Mouse (Mus musculus) erythroblast, embryonic 14.5 days (primary cell): ENCODE data around the gene Ctcf.

Source experiments
- GATA1 ChIP-seq: IDR thresholded peaks from 2 replicates; pipeline ENCODE4 v1.6.1; 2012; ENCODE audit warnings: low read length, inconsistent platforms, mixed read lengths
- TAL1 ChIP-seq: IDR thresholded peaks from 3 replicates; pipeline ENCODE4 v1.6.1; 2012; ENCODE audit warnings: low read length, inconsistent platforms, mixed read lengths

DNA sequence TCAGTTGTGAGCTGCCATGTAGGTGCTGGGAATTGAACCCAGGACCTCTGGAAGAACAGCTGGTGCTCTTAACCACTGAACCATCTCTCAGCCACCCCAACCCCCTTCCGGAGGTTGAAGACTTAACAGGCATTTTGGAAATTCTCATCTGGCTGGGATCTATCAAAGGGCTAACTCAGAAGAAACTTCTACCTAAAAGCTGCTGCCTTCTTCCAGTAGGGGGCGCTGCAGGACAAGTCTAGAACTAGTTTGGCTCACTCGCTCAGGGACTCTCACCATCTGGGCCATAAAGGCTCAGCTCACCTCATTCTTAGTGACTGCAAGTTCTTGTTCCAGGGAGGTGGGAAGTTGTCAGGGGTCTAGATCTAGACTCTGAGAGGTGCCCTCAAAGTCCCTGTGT is 77.8 kb downstream of the Ctcf start:
- no peak for TF ChIP-seq GATA1
- TF ChIP-seq TAL1: no peak
